Mouse (Mus musculus): ENCODE results near the gene Fra10ac1.
A peak's percentile ranks its signal among the peaks of the same experiment; 100 is the strongest.

Gene Fra10ac1

DNA sequence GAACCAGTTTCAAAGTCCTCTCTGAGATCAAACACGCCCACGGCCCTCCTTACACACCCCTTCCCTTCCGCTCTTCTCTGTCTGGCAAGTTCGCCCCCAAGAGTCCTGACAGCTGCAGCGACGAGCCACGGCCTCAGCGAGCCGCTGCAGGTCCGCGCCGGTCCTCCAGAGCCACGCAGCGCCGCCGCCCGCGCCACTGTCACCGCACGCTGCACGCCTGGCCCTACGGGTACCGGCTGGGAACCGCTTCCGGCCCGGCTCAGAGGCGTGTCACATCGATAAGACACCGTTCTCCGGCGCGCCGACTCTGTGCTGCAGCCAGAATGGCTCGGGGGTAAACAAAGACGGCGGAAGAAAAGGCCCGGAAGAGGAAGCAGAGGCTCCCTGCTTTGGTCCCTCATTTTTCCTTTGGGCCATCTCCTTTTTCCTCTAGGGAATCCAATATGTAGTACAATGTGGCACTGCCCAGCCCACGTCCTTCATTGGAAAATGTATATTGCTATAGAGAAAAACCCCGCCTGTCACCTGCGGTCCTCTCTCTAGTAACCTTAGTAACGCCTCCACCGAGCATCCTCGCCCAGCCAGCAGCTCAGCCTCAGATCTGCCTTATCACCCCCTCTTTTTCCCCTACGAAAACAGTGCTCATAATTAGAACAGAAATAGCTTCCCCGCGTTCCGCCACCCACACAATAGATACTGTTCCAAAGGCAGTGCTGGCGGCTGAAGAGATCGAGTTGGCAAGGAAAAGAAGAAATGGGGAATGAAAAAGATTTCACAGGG, at the start of gene Fra10ac1:
Gene Fra10ac1, minus strand, starts transcription at position 252 of the 780 bp plus-strand sequence.
- peak; percentile 81 to 85 for DNase-seq (ENCODE audit: low spot score in 2 of 2)

DNA sequence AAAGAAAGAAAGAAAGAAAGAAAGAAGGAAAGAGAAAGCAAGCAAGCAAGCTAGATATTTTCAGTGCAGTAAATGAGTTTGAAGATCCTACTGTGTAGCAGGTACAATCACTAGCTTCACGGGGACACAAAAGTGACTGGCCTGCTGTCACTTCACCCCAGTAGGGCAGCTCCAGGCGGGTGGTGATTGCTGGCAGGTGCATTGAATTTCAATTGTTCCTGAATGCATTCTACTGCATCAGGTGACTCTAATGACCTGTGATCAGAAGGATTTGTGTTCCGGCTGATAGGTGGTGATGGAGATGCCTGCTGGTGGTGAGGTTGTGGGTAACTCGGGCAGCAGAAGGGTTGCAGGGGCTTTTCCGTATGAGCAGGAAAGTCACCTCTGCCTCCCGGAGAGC, 47.1 kb upstream of the Fra10ac1 start:
- no peak for DNase-seq (ENCODE audit: low spot score in 2 of 2)

DNA sequence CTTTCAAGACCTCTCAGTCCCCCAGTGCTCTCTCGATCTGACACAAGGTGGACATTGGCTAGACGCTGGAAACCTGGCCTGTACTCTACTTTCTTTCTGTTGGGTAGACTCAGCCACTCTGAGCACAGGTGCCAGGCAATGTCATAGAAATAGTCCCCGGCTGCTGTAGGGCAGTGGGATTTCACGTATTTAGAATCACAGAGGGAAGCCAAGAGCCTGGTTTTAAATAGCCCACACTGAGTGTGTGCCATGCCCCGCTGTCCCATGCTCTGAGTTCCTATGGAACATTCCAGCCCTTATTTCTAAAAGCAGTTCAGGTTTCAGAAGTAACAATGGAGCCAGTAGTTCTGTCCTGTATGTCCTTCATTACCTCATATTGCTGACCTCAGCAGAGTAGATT, 43.5 kb upstream of the Fra10ac1 start:
- DNase-seq (ENCODE audit: low spot score in 2 of 2): no peak

DNA sequence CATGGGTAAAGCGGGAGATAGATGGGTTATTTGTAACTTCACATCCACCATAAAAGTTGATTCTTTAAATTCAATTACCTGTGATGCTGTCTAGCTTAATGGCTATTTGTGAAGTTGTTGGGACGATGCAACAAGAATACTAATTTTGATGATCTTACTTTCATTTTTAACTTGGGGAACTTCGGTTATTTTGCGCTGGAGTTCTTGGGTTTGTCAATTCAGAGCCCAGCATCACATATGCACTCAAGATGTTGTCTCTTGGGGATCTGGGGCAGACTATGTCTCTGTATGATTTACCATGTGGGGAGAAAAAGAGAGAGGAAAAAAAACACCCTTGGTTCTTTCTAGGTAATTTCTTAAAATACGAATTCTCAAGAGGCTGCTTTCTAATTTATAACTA, 41.8 kb upstream of the Fra10ac1 start:
- DNase-seq (ENCODE audit: low spot score in 2 of 2): no peak

DNA sequence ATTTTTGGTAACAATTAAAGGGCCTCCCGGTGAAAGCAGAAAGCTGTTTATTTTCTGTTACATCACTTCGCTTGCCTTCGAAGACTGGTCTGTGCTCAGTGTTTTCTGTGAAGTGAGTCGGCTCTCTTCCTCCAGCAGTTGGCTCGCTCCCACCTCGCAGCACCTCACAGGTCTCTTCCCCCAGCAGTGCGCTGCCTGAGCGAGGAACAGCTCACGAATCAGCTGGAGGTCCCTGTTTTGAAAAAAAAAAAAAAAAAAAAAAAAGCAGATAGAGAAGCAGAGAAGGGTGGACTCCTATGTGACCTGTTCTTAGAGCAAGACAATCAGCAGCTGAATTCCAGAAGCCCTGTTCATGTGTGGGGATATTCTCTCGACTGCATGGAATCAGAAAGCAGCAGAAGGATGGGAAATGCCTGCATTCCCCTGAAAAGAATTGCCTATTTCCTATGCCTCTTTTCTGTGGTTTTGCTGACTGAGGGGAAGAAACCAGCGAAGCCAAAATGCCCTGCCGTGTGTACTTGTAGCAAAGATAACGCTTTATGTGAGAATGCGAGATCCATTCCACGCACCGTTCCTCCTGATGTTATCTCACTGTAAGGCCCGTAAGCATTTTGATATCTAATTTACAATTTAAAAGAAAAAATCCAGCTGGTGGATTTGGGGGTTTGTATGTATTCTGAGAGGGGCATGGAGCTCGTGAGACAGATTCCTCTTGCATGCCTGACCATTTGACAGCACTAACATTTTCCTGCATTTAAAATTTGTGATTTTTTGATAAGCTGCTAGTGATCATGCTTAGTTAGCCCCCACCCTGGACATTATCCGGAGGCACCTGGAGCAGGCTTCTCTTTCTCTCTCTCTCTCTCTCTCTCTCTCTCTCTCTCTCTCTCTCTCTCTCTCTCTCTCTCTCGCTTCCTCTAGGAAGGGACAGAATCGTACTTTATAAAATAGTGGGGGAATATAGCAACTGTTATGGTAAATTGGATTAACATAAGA, 40.8 kb upstream of the Fra10ac1 start, which contains the start of gene Lgi1:
Gene Lgi1, plus strand, starts transcription at position 32 of the 996 bp plus-strand sequence.
- no peak for DNase-seq (ENCODE audit: low spot score in 2 of 2)

DNA sequence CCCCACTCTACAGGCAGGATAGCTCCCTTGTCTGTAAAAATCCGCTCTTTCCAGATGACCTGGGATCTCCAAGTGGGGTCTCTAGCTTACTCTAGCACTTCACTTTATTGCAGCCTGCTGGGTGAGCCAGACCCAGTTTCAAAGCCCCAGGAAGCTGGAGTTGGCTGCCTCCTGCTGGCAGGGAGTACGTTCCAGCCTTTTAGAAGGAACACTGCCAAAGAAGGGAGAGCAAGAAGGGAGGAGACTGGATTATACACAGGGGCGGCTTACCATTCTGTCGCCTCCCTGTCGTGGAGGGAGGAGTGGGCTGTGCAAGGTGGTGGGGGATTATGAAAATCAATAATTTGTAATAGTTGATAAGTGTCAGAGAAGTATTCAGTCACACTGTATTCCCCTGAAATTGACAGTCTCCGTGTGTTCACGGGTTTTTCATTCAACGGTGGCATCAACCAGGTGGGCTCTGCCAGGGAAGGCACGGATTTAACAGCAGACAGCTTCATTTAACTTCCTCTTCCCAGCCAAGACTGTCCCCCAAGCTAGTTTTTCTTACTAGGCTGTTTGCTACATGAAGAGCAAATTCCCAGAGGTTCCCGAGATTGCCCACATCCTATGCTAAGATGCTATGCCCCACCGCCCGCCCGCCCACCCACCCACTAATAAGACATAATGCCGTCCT, 40.0 kb upstream of the Fra10ac1 start:
- DNase-seq (ENCODE audit: low spot score in 2 of 2): no peak

DNA sequence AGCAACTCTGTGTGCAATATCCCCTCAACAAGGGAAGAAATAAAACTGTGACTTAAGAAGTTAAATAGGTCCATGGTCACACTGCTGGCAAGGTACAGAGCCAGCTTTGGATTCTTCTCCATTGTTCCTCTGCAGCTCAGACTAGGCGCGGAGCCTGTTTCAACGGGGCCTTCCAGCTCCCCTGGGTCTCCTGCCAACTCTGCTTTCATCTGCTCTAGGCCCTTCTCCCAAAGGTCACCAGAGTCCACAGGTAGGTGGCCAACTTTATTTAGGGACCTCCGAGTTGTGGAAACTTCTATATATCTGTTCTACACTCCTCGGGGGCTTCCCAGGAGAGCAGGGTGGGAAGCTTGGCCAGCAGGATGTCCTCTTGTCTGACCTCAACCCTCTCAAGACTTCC, 37.4 kb upstream of the Fra10ac1 start:
- DNase-seq (ENCODE audit: low spot score in 2 of 2): no peak

DNA sequence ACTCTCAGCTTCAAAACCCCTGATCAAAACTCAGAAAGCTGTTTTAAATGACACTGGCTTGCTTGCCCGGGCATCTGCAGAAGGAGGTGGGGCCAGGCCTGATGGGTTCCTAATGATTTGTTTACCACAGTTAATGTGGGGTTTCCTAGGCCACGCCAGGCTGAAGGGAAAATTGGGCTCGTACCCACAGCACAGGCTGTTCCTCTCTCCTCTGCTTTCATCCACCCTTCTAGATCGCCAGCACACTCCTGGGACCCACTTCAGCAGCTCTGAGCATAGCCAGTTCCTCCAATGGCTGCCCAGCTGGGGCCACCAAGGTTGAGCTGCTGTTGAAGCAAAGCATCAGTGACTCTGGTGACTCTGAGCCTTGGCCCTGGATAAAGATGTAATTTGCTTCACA, 36.4 kb upstream of the Fra10ac1 start:
- DNase-seq (ENCODE audit: low spot score in 2 of 2): no peak

DNA sequence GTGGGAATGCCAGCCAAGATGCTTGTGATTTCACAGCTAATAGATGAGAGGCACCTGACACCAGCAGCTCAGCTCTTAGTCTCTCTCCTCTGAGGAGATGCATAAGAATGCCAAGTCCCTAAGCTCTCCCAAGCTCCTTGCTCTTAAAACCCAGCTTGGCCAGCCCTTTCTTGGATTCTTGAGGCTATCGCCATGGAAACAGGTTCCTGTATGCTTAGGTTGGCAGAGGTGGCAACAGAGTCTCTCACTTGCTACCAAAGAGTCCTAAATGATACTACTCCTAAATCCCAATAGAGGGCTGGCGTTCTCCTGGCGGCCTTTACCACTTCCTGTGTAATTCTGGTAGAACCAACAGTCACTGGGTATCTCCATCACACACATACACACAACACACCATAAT, 35.5 kb upstream of the Fra10ac1 start:
- DNase-seq (ENCODE audit: low spot score in 2 of 2): no peak

DNA sequence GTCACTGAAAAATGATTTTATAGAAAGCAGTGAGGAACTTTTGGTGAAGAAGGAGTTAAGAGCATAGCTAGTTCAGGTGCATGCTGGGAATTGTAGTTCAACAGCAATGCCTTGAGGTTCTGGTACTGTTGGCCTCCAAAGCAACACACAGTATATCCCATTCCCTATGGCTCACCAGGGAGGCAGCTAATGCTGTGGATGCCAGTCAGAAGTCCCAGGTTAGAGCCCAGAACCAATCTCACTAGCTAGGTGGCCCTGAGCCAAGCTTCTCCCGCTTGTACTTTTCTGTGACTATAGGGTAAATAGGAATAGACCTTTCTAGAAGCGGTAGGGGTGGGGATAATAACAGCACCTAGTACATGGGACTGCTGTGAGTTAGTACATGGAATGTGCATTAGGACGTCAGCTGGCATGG, 34.7 kb upstream of the Fra10ac1 start:
- no peak for DNase-seq (ENCODE audit: low spot score in 2 of 2)

DNA sequence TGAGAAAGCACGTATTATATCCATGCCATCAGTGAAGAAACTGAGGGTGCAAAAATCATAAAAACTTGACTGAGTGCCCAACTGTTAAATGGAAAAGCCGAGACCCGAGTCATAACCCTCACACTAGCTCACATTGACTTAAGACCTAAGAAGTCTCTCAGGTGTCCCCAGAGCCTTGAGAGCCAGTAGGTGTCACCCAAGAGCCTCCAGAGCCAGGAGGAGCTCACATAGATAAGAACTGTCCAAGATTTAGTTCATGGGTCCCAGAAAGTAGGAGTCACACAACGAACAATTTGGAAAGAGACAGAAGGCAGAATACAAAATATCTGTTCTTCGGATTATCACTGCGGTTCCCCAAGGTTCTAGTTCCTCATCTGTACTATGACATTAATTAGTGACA, 29.8 kb upstream of the Fra10ac1 start:
- DNase-seq (ENCODE audit: low spot score in 2 of 2): peak; percentile 15 to 28

DNA sequence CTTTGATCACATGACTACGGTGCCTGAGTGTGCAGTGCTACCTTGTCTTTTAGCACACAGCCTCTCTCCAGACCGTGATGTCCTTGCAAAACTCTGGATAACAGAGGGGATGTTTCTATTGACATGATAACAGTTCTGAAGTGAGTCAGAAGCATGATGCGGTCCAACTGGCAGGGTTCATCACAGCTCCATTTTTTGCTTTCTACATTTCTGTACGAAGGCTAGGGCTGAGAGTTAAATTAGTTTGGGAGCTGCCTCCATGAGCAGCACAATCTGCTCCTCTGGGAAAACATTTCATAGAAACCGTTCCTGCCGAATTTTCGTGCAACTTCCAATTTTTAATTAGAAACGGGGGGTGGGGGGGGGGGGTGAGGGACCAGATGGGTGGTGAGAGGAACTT, 25.7 kb upstream of the Fra10ac1 start:
- no peak for DNase-seq (ENCODE audit: low spot score in 2 of 2)

DNA sequence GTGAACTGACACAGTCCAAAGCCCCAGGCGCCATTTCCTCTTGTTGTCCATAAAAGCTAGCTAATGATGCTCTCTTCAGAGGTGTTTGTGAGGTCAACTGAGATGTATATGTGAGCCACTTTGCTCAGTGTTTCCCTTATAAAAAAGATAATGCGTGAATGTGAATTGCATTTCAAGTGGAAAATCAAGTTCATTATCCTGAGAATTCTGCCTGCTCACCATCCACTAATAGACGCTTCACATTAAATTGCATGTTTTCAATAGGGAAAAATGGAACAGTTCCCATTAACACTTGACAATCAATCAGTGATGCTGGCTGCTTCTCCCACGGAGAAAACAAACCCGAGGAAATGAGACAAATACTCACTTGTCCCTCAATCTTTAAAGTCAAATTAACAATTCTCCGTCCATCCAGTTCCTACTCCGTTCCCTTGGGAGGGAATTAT, 22.2 kb upstream of the Fra10ac1 start:
- no peak for DNase-seq (ENCODE audit: low spot score in 2 of 2)

DNA sequence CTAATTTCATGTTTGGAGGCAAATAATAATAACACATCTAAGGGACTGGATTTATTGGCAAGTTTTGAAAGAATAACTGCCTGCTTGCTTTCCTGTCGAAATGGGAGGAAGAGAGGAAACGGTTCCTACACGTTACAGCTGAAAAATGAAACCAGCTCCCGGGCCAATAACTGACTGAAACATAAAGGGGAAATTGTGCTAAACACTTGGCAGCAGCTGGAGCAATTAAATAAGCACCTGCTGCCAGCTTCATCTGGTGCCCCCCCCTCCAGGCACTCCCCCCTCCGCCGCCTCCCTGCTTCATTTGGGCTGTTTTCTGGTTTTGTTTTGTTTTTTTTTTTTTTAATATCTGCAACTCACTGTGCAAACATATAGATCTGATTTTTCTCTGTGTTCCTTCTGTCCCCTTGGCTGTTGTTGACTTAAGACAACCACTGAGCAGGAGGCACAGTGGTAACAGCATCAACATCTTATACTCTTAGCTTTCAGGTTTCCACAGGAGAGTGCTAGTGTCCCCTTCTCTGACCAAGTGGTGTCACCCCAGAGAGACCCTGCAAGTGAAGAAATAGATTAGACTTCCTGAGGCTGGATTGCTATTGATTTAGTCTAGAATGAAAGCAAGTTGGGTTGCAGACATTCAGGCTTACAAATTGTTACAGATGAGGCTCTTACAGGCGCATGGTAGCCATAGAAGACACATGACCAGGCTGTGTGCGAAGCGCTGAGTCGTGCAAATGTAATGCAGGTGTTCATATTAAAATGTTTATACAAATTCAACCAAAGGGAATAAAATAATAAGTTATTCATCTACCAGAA, 21.6 kb upstream of the Fra10ac1 start:
- no peak for DNase-seq (ENCODE audit: low spot score in 2 of 2)

DNA sequence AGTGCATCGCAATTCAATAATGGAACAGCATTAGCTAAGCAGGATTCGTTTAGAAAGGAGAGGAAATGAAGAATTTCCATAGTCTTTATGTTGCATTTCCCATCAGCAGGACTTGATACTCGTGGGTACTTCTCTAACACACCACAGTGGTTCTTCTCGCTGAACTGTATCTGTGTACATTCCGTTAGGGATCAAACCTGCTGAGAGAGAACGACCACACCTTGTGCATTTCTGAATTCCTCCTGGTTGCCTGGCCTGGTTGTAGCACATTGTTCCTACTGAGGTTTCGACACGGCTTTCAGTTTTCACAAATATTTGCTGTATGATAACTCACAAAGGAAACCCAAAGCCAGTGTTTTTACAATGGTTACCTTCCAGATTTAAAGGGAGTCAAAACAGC, 20.8 kb upstream of the Fra10ac1 start:
- DNase-seq (ENCODE audit: low spot score in 2 of 2): no peak

DNA sequence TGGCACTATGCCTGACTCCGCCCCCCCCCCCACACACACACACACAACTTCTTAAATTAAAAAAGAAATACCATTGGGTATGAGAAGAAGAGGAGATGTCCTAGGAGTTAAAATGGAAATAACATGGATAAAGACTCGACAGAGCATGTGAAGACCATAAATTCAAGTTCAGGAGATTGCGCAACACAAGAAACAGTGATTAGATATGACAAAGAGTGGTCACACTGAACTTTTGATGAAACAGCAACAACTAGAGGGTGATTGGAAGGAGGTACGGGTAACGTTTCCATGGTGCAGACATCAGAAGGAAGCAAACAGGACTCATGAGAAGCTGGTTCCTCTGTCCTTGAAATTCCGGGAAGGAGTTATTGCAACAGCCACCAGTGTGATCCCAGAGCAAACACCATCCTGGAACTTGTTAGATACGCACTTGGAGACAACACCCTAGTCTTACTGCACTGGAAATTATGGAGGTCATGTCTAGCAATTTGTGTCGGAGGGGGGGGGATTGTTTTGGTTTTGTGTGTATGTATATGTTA, 18.4 kb upstream of the Fra10ac1 start:
- no peak for DNase-seq (ENCODE audit: low spot score in 2 of 2)

DNA sequence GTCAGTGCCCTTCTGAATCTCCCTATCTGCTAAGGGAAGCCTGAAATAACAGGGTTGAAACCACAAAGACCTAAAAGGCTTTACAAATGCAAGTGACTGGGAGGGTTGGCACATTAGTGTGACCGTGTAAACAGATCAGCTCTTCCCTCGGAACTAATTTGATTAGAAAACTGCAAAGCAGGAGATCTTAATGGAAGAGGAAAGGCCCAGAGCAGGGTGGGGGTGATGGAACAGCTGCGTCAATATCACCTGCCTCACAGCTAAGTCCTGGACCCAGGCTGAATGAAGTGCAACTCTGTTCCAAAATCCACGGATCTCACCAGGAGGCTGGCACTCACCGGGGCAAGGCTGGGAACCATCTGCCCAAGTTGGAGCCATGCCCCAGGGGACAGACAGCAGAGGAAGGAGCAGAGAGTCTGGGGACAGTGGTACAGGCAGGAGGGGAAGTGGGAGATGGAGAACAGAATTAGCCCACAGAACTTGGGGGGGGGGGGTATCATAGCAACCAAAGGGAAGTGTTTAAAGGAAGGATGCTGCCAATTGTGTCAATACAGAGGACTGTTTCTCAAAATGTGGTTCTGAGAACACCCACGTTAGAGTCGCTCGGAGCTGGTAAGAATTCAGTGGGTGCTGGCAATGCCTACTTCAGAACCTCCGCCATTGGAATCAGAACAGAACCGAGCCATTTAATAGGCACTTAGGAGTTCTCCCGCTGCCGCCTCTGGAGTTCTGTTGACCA, 14.4 kb upstream of the Fra10ac1 start:
- DNase-seq (ENCODE audit: low spot score in 2 of 2): no peak

DNA sequence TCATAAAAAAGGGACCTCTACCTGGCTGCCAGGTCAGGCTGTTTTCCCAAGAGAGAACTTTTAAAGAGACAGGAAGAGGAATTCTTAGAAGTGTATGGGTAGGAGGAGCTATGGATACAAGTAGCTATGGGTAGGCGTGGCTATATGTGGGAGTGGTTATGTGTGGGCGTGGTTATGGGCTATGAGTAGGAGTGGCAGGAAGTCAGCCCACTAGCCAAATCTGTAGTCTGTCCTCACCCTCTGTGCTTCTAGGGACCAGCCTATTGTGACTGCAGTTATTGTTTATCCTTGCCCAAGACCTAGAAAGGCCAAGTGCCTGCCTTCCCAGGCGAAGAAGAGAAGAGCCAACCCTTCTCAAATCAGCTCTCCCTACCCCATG, 13.9 kb upstream of the Fra10ac1 start:
- DNase-seq (ENCODE audit: low spot score in 2 of 2): no peak

DNA sequence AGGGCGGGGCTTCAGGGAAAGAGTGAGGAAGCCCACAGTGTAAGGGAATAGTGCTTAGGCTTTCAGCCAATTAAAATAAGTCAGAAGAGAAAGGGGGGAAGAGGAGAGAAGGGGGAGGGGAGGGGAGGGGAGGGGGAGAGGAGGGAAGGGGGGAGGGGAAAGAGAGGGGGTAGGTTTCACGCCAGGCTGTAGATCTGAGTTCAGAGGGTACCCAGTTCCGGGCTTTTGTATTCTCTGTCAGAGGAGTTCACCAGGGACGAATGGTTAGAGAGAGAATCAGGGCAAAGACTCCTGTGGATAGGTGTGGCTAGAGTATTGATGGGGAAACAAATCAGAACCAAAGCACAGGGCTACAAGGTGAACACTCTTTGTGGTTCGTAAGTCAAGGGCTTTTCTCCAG, 12.6 kb upstream of the Fra10ac1 start:
- no peak for DNase-seq (ENCODE audit: low spot score in 2 of 2)

DNA sequence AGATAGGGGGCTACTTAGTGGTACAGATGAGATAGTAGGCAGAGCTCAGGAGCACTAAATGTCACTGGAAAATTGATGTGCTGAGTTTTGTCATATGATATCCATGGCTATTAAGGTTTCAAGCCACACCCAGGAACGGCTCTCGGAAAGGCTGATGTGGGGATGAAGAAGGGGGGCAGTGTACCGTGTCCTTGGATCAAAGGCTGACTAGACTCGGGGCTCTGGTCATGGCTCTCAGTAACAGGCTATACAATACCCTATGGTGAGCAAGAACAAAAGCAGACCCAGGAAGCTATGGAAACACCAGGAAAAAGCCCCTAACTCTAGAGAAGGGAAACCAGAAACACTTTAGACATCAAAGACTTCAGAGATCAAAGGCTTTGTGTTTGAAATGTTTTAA, 8.6 kb upstream of the Fra10ac1 start:
- DNase-seq (ENCODE audit: low spot score in 2 of 2): no peak
